ENCODE assay signal across 36 mouse cellular contexts in genomic region chr7:24993081-24993480, GRCm38 (mm10). TPM values are rescaled to one million over a fixed set of nuclear protein-coding genes. Genes with fewer than 3 reads are reported as not detected.
DNase-seq lines count a peak whose midpoint lies in the region; TF ChIP-seq lines count a peak whose summit lies in the region.
"Had no signal": no experiment of that assay in that cellular context is flagged by ENCODE, and none has a peak within 500 bp of the region (broad histone marks: within the 10 kb centered on the region; RNA-seq: fewer than 3 reads in every experiment).

No protein-coding gene starts in this region.

- DNase-seq in frontal cortex, postnatal 36 days (ENCODE audit: low spot score in 2 of 2) = peak; percentile 55 to 62
- DNase-seq in frontal cortex, postnatal 14 days (ENCODE audit: low spot score in 2 of 2) = no peak
- DNase-seq in 3T3-L1 (ENCODE audit: low read depth, low spot score) (peak; percentile 59), NIH3T3 (ENCODE audit: low read depth) (peak; percentile 54)
- no peak for DNase-seq in ovary, adult 18-20 months (ENCODE audit: low spot score)
- DNase-seq in cerebellum, adult 18-20 months = no peak
- DNase-seq: adrenal gland, adult 8-10 months; cerebellum, adult 8-10 months; cerebellum, postnatal 36 days; embryo, embryonic 11 days; gastrocnemius, postnatal 25 days; heart, adult 11 months; heart, postnatal 36 days; kidney, adult 2 months; kidney, postnatal 4 days; lung, embryonic 14.5 days; lung, postnatal 14 days; retina, postnatal 1 day; spleen, adult 18-20 months; thymus, adult 18-20 months; thymus, postnatal 25 days had no signal

- no peaks in the 10 kb centered on the region for H3K79me2 ChIP-seq in myocyte (ENCODE audit: control insufficient read depth, insufficient read depth)

- no peak overlapping the region for H3K4me3 ChIP-seq in myocyte
- H3K4me3 ChIP-seq: embryonic facial prominence, embryonic 12.5 days; forebrain, embryonic 10.5 days; forebrain, embryonic 15.5 days; hindbrain, embryonic 12.5 days; intestine, embryonic 15.5 days; limb, embryonic 12.5 days; liver, embryonic 15.5 days; midbrain, embryonic 10.5 days; midbrain, embryonic 15.5 days had no signal

- TF ChIP-seq POLR2A in myocyte (IDR thresholded peaks at IDR 0.05; ENCODE audit: insufficient read length, low read depth) = no peak

- no peaks in the 10 kb centered on the region for H3K27me3 ChIP-seq in myocyte (ENCODE audit: control insufficient read depth, insufficient read depth, insufficient read length)
- H3K27me3 ChIP-seq: forebrain, embryonic 15.5 days; intestine, embryonic 15.5 days; liver, embryonic 15.5 days; midbrain, embryonic 15.5 days had no signal

- peak overlapping the region; percentile 71 for H3K4me2 ChIP-seq in myocyte (ENCODE audit: low read depth)
- H3K4me2 ChIP-seq: embryonic facial prominence, embryonic 12.5 days; forebrain, embryonic 15.5 days; heart, embryonic 11.5 days; hindbrain, embryonic 12.5 days; intestine, embryonic 15.5 days; limb, embryonic 12.5 days; liver, embryonic 15.5 days; lung, embryonic 14.5 days; midbrain, embryonic 15.5 days had no signal

- no peaks in the 10 kb centered on the region for H3K36me3 ChIP-seq in myocyte (ENCODE audit: control insufficient read depth, insufficient read depth)
- H3K36me3 ChIP-seq: embryonic facial prominence, embryonic 12.5 days; forebrain, embryonic 10.5 days; intestine, embryonic 15.5 days; limb, embryonic 12.5 days; liver, embryonic 15.5 days had no signal

- no peak overlapping the region for H3ac ChIP-seq in myocyte (ENCODE audit: control insufficient read depth, insufficient read length)

TF ChIP-seq in myocyte, 11 proteins besides CTCF, POLR2A, EP300 and RAD21:
- peak in 2 of 3 experiments; percentile 67 to 87 for TF ChIP-seq MYOG (IDR thresholded peaks at IDR 0.05; ENCODE audit: control insufficient read depth in 1 of 3, insufficient read depth in 1 of 3, insufficient read length in 2 of 3, low read depth in 2 of 3)
- TF ChIP-seq MYOD1 (IDR thresholded peaks at IDR 0.05; ENCODE audit: control insufficient read depth in 1 of 3, insufficient read length in 2 of 3, low read depth in 2 of 3) = peak in 2 of 3 experiments; percentile 90 to 95
- TF ChIP-seq USF1 (IDR thresholded peaks at IDR 0.05; ENCODE audit: low read depth) = no peak
- TF ChIP-seq TCF12 (IDR thresholded peaks at IDR 0.05; ENCODE audit: insufficient read depth, poor library complexity, severe bottlenecking) = no peak
- TF ChIP-seq SRF (IDR thresholded peaks at IDR 0.05; ENCODE audit: control insufficient read depth, insufficient read length, low read depth) = no peak
- TF ChIP-seq TCF3 (IDR thresholded peaks at IDR 0.05; ENCODE audit: insufficient read length, low read depth) = peak; percentile 51

RNA-seq across cellular contexts. Expression of gene Atp1a3, which starts 12.7 kb away (rescaled TPM):
- 6.6 TPM for polyA plus RNA-seq in myocyte (2012; fragmentation: generic; extraction: Trizol)

RNA-seq across cellular contexts. Expression of gene Rabac1, which starts 20.5 kb away (rescaled TPM):
- polyA plus RNA-seq in myocyte (2012; fragmentation: generic; extraction: Trizol) = 309 TPM

RNA-seq across cellular contexts. Expression of gene Gm4881, which starts 48.8 kb away (rescaled TPM):
- polyA plus RNA-seq in myocyte (2012; fragmentation: generic; extraction: Trizol) = not detected
- polyA plus RNA-seq: embryonic facial prominence, embryonic 12.5 days; forebrain, embryonic 10.5 days; heart, embryonic 11.5 days; heart, embryonic 16.5 days; intestine, embryonic 15.5 days; kidney, adult 2 months; kidney, embryonic 16.5 days; limb, embryonic 12.5 days; liver, adult 2 months; liver, embryonic 15.5 days; lung, embryonic 14.5 days; stomach, postnatal 0 days had no signal

Comparison
In these comparisons a context has a peak if more than half of its experiments do, and no peak if none do; other contexts are left out.
1. DNase-seq: peak in frontal cortex, postnatal 36 days (2 of 2), 3T3-L1 (single experiment) and NIH3T3 (single experiment); none in frontal cortex, postnatal 14 days (0 of 2), ovary, adult 18-20 months (single experiment) and cerebellum, adult 18-20 months (0 of 2).